Mouse (Mus musculus): ENCODE data around the gene Alox12. TPM values are rescaled to one million over a fixed set of nuclear protein-coding genes. Genes with fewer than 3 reads are reported as not detected.

The Alox12 gene
- total and polyA plus RNA-seq, 3 experiments: 0.03 TPM; not detected in 2

DNA sequence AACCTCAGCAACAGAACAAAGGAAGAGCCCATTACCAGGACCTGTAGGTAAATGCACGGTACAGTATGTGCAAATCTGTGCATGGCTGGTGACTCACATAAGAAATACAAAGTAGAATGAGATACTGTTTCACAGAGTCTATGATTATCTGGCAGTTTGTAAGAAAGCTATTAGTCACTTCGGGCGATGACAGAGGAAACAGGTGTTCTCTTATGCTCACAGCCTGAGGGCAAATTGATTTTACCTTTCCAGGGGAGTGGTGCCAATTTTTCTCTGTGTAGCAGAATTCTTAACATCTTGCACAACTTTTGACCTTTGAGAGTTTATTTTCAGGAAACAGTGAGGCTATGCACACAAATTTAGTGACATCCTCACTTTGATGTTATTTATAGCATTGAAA lies 29.6 kb upstream of the Alox12 start:
- DNase-seq (ENCODE audit: low read depth, low spot score): no peak
- Histone ChIP-seq H3K27ac (ENCODE audit: control insufficient read depth, low read depth, low read length) (no peak overlapping the region), H3K36me3 (ENCODE audit: control insufficient read depth in 1 of 2, insufficient read depth in 2 of 2, low read length in 2 of 2) (no peaks in the 10 kb centered on the region), H3K27me3 (ENCODE audit: control insufficient read depth in 1 of 2, insufficient read depth in 2 of 2, low read length in 2 of 2) (peaks cover 12 to 13% of the 10 kb centered on the region in 2 experiments), H3K4me1 (ENCODE audit: control insufficient read depth in 1 of 2, insufficient read depth in 2 of 2, low read length in 2 of 2) (peaks cover 0 to 3% of the 10 kb centered on the region in 2 experiments; a peak in 1 of 4 replicates), H3K79me2 (ENCODE audit: control insufficient read depth, insufficient read depth, low read length, poor library complexity) (no peaks in the 10 kb centered on the region), H3K4me3 (ENCODE audit: control insufficient read depth in 1 of 2, insufficient read depth in 1 of 2, low read depth in 2 of 2, low read length in 2 of 2) (no peak overlapping the region), H3K9me3 (replicated peaks; ENCODE audit: insufficient read depth, low read length) (no peaks in the 10 kb centered on the region), H3K9ac (ENCODE audit: control insufficient read depth, low read depth, low read length, poor library complexity, severe bottlenecking) (no peak overlapping the region)
- TF ChIP-seq CHD2 (IDR thresholded peaks at IDR 0.05; ENCODE audit: low read length): no peak
- TF ChIP-seq GABPA (IDR thresholded peaks at IDR 0.05; ENCODE audit: low read depth, low read length): no peak
- no peak for TF ChIP-seq UBTF (IDR thresholded peaks at IDR 0.05; ENCODE audit: borderline replicate concordance, insufficient read depth, low read depth, low read length)

DNA sequence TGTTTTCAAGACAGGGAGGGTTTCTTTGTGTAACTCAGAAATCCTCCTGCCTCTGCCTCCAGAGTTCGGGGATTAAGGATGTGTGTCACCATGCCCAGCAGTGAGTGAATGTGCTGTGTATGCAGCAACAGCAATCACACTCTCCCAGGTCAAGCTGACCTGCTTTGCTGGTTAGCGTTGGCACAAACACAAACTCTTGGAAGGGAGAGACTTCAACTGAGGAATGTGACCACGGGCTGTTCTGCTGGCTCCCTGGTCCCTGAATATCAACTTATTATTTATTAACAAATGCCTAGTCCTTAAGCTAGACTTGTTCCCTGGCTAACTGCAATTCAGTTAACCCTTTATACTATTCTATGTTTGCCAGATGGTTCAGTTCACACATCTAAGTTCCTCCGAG lies 28.5 kb upstream of the Alox12 start:
- H3K9ac ChIP-seq (ENCODE audit: control insufficient read depth, low read depth, low read length, poor library complexity, severe bottlenecking): no peak overlapping the region
- H3K9me3 ChIP-seq (replicated peaks; ENCODE audit: insufficient read depth, low read length): no peaks in the 10 kb centered on the region
- H3K27ac ChIP-seq (ENCODE audit: control insufficient read depth, low read depth, low read length): no peak overlapping the region
- H3K27me3 ChIP-seq (ENCODE audit: control insufficient read depth in 1 of 2, insufficient read depth in 2 of 2, low read length in 2 of 2): peaks cover 12 to 13% of the 10 kb centered on the region in 2 experiments
- H3K4me1 ChIP-seq (ENCODE audit: control insufficient read depth in 1 of 2, insufficient read depth in 2 of 2, low read length in 2 of 2): peaks cover 0 to 3% of the 10 kb centered on the region in 2 experiments; a peak in 1 of 4 replicates
- H3K36me3 ChIP-seq (ENCODE audit: control insufficient read depth in 1 of 2, insufficient read depth in 2 of 2, low read length in 2 of 2): no peaks in the 10 kb centered on the region
- no peak for TF ChIP-seq ZC3H11A (IDR thresholded peaks at IDR 0.05; ENCODE audit: low read depth, low read length)
- no peak for TF ChIP-seq MAX (IDR thresholded peaks at IDR 0.05; ENCODE audit: low read length)
- TF ChIP-seq KAT2A (conservative IDR thresholded peaks at IDR 0.05; ENCODE audit: low read depth, low read length): no peak
- no peak for TF ChIP-seq RCOR1 (IDR thresholded peaks at IDR 0.05; ENCODE audit: low read depth, low read length)
- no peak for TF ChIP-seq RAD21 (IDR thresholded peaks at IDR 0.05; ENCODE audit: low read depth, low read length)
- no peak for TF ChIP-seq NRF1 (IDR thresholded peaks at IDR 0.05; ENCODE audit: insufficient read depth, low read depth, low read length, poor library complexity, severe bottlenecking)
- TF ChIP-seq TAL1 (IDR thresholded peaks at IDR 0.05; ENCODE audit: low read length): no peak
- TF ChIP-seq E2F4 (IDR thresholded peaks at IDR 0.05; ENCODE audit: borderline replicate concordance, low read depth, low read length): no peak
- TF ChIP-seq MXI1 (IDR thresholded peaks at IDR 0.05; ENCODE audit: low read depth, low read length): no peak
- no peak for TF ChIP-seq BHLHE40 (IDR thresholded peaks at IDR 0.05; ENCODE audit: borderline replicate concordance, low read depth, low read length)
- no peak for TF ChIP-seq MAFK (IDR thresholded peaks at IDR 0.05; ENCODE audit: borderline replicate concordance, low read depth, low read length)
- TF ChIP-seq TBP (IDR thresholded peaks at IDR 0.05; ENCODE audit: low read depth, low read length): no peak
- TF ChIP-seq ZKSCAN1 (IDR thresholded peaks at IDR 0.05; ENCODE audit: low read depth, low read length): no peak
- no peak for TF ChIP-seq ETS1 (IDR thresholded peaks at IDR 0.05; ENCODE audit: low read depth, low read length)
- TF ChIP-seq GABPA (IDR thresholded peaks at IDR 0.05; ENCODE audit: low read depth, low read length): no peak
- TF ChIP-seq POLR2AphosphoS5 (IDR thresholded peaks at IDR 0.05; ENCODE audit: borderline replicate concordance, low read depth, low read length): no peak
- TF ChIP-seq USF1 (IDR thresholded peaks at IDR 0.05; ENCODE audit: low read depth, low read length): no peak
- no peak for TF ChIP-seq JUND (IDR thresholded peaks at IDR 0.05; ENCODE audit: low read depth, low read length)
- no peak for TF ChIP-seq NELFE (IDR thresholded peaks at IDR 0.05; ENCODE audit: low read depth, low read length)
- no peak overlapping the region for H3K4me3 ChIP-seq (ENCODE audit: control insufficient read depth in 1 of 2, insufficient read depth in 1 of 2, low read depth in 2 of 2, low read length in 2 of 2)
- H3K79me2 ChIP-seq (ENCODE audit: control insufficient read depth, insufficient read depth, low read length, poor library complexity): no peaks in the 10 kb centered on the region
- DNase-seq (ENCODE audit: low read depth, low spot score): no peak
